Mouse (Mus musculus): ENCODE data around the gene Cpn1. TPM values are rescaled to one million over a fixed set of nuclear protein-coding genes. Genes with fewer than 3 reads are reported as not detected.

The Cpn1 gene
- polyA plus RNA-seq, 1 experiment from 2014 or later, result 0.10 TPM

GRCm38 (mm10) chr19:43927967-43928366 is 58.4 kb downstream of the Cpn1 start:
- WGBS, result 92% methylated on average over 5 of the region's 5 CpGs
- H3K4me3 ChIP-seq (replicated peaks), result no peak overlapping the region
- H3K4me2 ChIP-seq, result no peak overlapping the region
- H3K9ac ChIP-seq, result no peak overlapping the region
- no peaks in the 10 kb centered on the region for H3K9me3 ChIP-seq
- ATAC-seq (ENCODE audit: low FRiP score), result no peak
- H3K27me3 ChIP-seq, result no peaks in the 10 kb centered on the region
- H3K27ac ChIP-seq, result no peak overlapping the region
- peaks cover 11% of the 10 kb centered on the region for H3K4me1 ChIP-seq
- no peaks in the 10 kb centered on the region for H3K36me3 ChIP-seq (replicated peaks)

GRCm38 (mm10) chr19:43927057-43927456 is 59.3 kb downstream of the Cpn1 start:
- H3K4me2 ChIP-seq, result no peak overlapping the region
- 0 out of 2 replicates have a peak, but pooled peaks cover 1% of the 10 kb centered on the region for H3K27me3 ChIP-seq
- H3K4me1 ChIP-seq, result peaks cover 11% of the 10 kb centered on the region
- no peaks in the 10 kb centered on the region for H3K9me3 ChIP-seq
- H3K4me3 ChIP-seq (replicated peaks), result no peak overlapping the region
- ATAC-seq (ENCODE audit: low FRiP score), result no peak
- no peaks in the 10 kb centered on the region for H3K36me3 ChIP-seq (replicated peaks)
- H3K27ac ChIP-seq, result no peak overlapping the region
- WGBS, result 80% methylated on average over 10 of the region's 10 CpGs
- H3K9ac ChIP-seq, result no peak overlapping the region

GRCm38 (mm10) chr19:43926141-43926987 is 60.0 kb downstream of the Cpn1 start:
- H3K4me3 ChIP-seq (replicated peaks), result no peak overlapping the region
- no peak for ATAC-seq (ENCODE audit: low FRiP score)
- peaks cover 11% of the 10 kb centered on the region for H3K4me1 ChIP-seq
- no peak overlapping the region for H3K9ac ChIP-seq
- 81% methylated on average over 10 of the region's 10 CpGs for WGBS
- no peak overlapping the region for H3K4me2 ChIP-seq
- H3K9me3 ChIP-seq, result no peaks in the 10 kb centered on the region
- no peaks in the 10 kb centered on the region for H3K36me3 ChIP-seq (replicated peaks)
- no peak overlapping the region for H3K27ac ChIP-seq
- H3K27me3 ChIP-seq, result 0 out of 2 replicates have a peak, but pooled peaks cover 3% of the 10 kb centered on the region

GRCm38 (mm10) chr19:43924361-43924760 is 62.0 kb downstream of the Cpn1 start:
- H3K9ac ChIP-seq, result no peak overlapping the region
- H3K27me3 ChIP-seq, result peaks cover 12% of the 10 kb centered on the region; the same call in 1 of the 2 replicates
- H3K27ac ChIP-seq, result no peak overlapping the region
- H3K4me2 ChIP-seq, result no peak overlapping the region
- no peak overlapping the region for H3K4me3 ChIP-seq (replicated peaks)
- H3K4me1 ChIP-seq, result peaks cover 6% of the 10 kb centered on the region; the same call in 1 of the 2 replicates
- no peaks in the 10 kb centered on the region for H3K36me3 ChIP-seq (replicated peaks)
- no peak for ATAC-seq (ENCODE audit: low FRiP score)
- no peaks in the 10 kb centered on the region for H3K9me3 ChIP-seq
- WGBS, result 87% methylated on average over 8 of the region's 8 CpGs

- ATAC-seq (ENCODE audit: low FRiP score), result no peak
- Histone ChIP-seq H3K9me3 (no peaks in the 10 kb centered on the region), H3K27me3 (peaks cover 12% of the 10 kb centered on the region; the same call in 1 of the 2 replicates), H3K27ac (no peak overlapping the region), H3K9ac (no peak overlapping the region), H3K4me1 (peaks cover 6% of the 10 kb centered on the region; the same call in 1 of the 2 replicates), H3K4me3 (replicated peaks) (no peak overlapping the region), H3K36me3 (replicated peaks) (no peaks in the 10 kb centered on the region), H3K4me2 (no peak overlapping the region)
- 92% methylated on average over 7 of the region's 7 CpGs for WGBS
Observed at GRCm38 (mm10) chr19:43922963-43923362, 63.4 kb downstream of the Cpn1 start.

- peaks cover 12% of the 10 kb centered on the region; the same call in 1 of the 2 replicates for H3K27me3 ChIP-seq
- H3K4me3 ChIP-seq (replicated peaks), result no peak overlapping the region
- H3K27ac ChIP-seq, result no peak overlapping the region
- peaks cover 6% of the 10 kb centered on the region; the same call in 1 of the 2 replicates for H3K4me1 ChIP-seq
- H3K9ac ChIP-seq, result no peak overlapping the region
- no peak overlapping the region for H3K4me2 ChIP-seq
- no peak for ATAC-seq (ENCODE audit: low FRiP score)
- H3K36me3 ChIP-seq (replicated peaks), result no peaks in the 10 kb centered on the region
- H3K9me3 ChIP-seq, result no peaks in the 10 kb centered on the region
- 63% methylated on average over 13 of the region's 13 CpGs for WGBS
Observed at GRCm38 (mm10) chr19:43921410-43921809, 64.9 kb downstream of the Cpn1 start.

- Histone ChIP-seq H3K9ac (no peak overlapping the region), H3K9me3 (no peaks in the 10 kb centered on the region), H3K4me3 (replicated peaks) (no peak overlapping the region), H3K36me3 (replicated peaks) (no peaks in the 10 kb centered on the region), H3K27me3 (peaks cover 12% of the 10 kb centered on the region; the same call in 1 of the 2 replicates), H3K27ac (no peak overlapping the region), H3K4me2 (peak overlapping the region; percentile 21), H3K4me1 (peaks cover 6% of the 10 kb centered on the region; the same call in 1 of the 2 replicates)
- WGBS, result 19% methylated on average over 32 of the region's 32 CpGs
- ATAC-seq (ENCODE audit: low FRiP score), result no peak
Observed at GRCm38 (mm10) chr19:43920453-43921300, 65.7 kb downstream of the Cpn1 start.

GRCm38 (mm10) chr19:43919841-43920240 is 66.5 kb downstream of the Cpn1 start:
- WGBS, result 89% methylated on average over 4 of the region's 4 CpGs
- Histone ChIP-seq H3K27ac (no peak overlapping the region), H3K4me3 (replicated peaks) (no peak overlapping the region), H3K9me3 (no peaks in the 10 kb centered on the region), H3K36me3 (replicated peaks) (no peaks in the 10 kb centered on the region), H3K4me2 (no peak overlapping the region), H3K4me1 (peaks cover 6% of the 10 kb centered on the region; the same call in 1 of the 2 replicates), H3K9ac (no peak overlapping the region), H3K27me3 (peaks cover 12% of the 10 kb centered on the region; the same call in 1 of the 2 replicates)
- no peak for ATAC-seq (ENCODE audit: low FRiP score)

- no peak overlapping the region for H3K27ac ChIP-seq
- no peak for ATAC-seq (ENCODE audit: low FRiP score)
- WGBS, result 81% methylated on average over 3 of the region's 3 CpGs
- no peak overlapping the region for H3K9ac ChIP-seq
- H3K4me2 ChIP-seq, result no peak overlapping the region
- H3K36me3 ChIP-seq (replicated peaks), result no peaks in the 10 kb centered on the region
- peaks cover 9% of the 10 kb centered on the region for H3K4me1 ChIP-seq
- H3K9me3 ChIP-seq, result no peaks in the 10 kb centered on the region
- peaks cover 12% of the 10 kb centered on the region; the same call in 1 of the 2 replicates for H3K27me3 ChIP-seq
- H3K4me3 ChIP-seq (replicated peaks), result no peak overlapping the region
Observed at GRCm38 (mm10) chr19:43918834-43919233, 67.5 kb downstream of the Cpn1 start.

- ATAC-seq (ENCODE audit: low FRiP score), result no peak
- peaks cover 9% of the 10 kb centered on the region for H3K4me1 ChIP-seq
- 87% methylated on average over 6 of the region's 6 CpGs for WGBS
- peaks cover 12% of the 10 kb centered on the region; the same call in 1 of the 2 replicates for H3K27me3 ChIP-seq
- H3K36me3 ChIP-seq (replicated peaks), result no peaks in the 10 kb centered on the region
- H3K9me3 ChIP-seq, result no peaks in the 10 kb centered on the region
- H3K4me3 ChIP-seq (replicated peaks), result no peak overlapping the region
- H3K4me2 ChIP-seq, result no peak overlapping the region
- no peak overlapping the region for H3K27ac ChIP-seq
- H3K9ac ChIP-seq, result no peak overlapping the region
Observed at GRCm38 (mm10) chr19:43917763-43918162, 68.6 kb downstream of the Cpn1 start.

- ATAC-seq (ENCODE audit: low FRiP score), result no peak
- H3K9me3 ChIP-seq, result no peaks in the 10 kb centered on the region
- no peak overlapping the region for H3K4me3 ChIP-seq (replicated peaks)
- no peaks in the 10 kb centered on the region for H3K36me3 ChIP-seq (replicated peaks)
- peaks cover 9% of the 10 kb centered on the region for H3K4me1 ChIP-seq
- WGBS, result 79% methylated on average over 2 of the region's 2 CpGs
- no peak overlapping the region for H3K4me2 ChIP-seq
- peaks cover 12% of the 10 kb centered on the region; the same call in 1 of the 2 replicates for H3K27me3 ChIP-seq
- H3K27ac ChIP-seq, result no peak overlapping the region
- no peak overlapping the region for H3K9ac ChIP-seq
Observed at GRCm38 (mm10) chr19:43917406-43917691, 69.0 kb downstream of the Cpn1 start.
